Mouse (Mus musculus): ENCODE results near the gene Cacna2d2.

GRCm38 (mm10) chr9:107420898-107421297 lies 21.5 kb downstream of the Cacna2d2 start:
- TF ChIP-seq CTCF (IDR thresholded peaks at IDR 0.05; ENCODE audit: borderline replicate concordance, insufficient read depth, low read length) = no peak
- TF ChIP-seq POLR2A (IDR thresholded peaks at IDR 0.05; ENCODE audit: low read depth, low read length) = no peak

All from embryonic fibroblast, embryonic 13.5 days (primary cell).